Mouse (Mus musculus): Measurements from ENCODE around the gene Hmgcl. TPM values are rescaled to one million over a fixed set of nuclear protein-coding genes. Genes with fewer than 3 reads are reported as not detected.

Hmgcl gene
- polyA plus RNA-seq (2015; fragmentation: Nextera tagmentation; extraction: Ambion mirVana) = 89.8 and 93.5 TPM in 2 replicates

- H3K4me3 ChIP-seq = peak within 1 kb of the TSS; percentile 91
- under 1% methylated on average over 23 of the region's 23 CpGs for WGBS
- peaks cover 13% of the 10 kb centered on the region for H3K36me3 ChIP-seq
- H3K4me2 ChIP-seq (replicated peaks) = peak within 1 kb of the TSS; percentile 87
- H3K9me3 ChIP-seq = no peaks in the 10 kb centered on the region
- H3K9ac ChIP-seq = peak within 1 kb of the TSS; percentile 91
- peak; percentile 94 for ATAC-seq (ENCODE audit: low FRiP score, low read depth)
- no peaks in the 10 kb centered on the region for H3K27me3 ChIP-seq
- H3K27ac ChIP-seq = peak within 1 kb of the TSS; percentile 22; the same call in 1 of the 2 replicates
- peaks cover 18% of the 10 kb centered on the region; the same call in 1 of the 2 replicates for H3K4me1 ChIP-seq
Measured at GRCm38 (mm10) chr4:135946278-135946658, at the start of gene Hmgcl. TSS of gene Hmgcl (plus strand) at chr4:135946448.

- ATAC-seq (ENCODE audit: low FRiP score, low read depth) = no peak
Measured at GRCm38 (mm10) chr4:135898380-135899049, 47.7 kb upstream of the Hmgcl start.

GRCm38 (mm10) chr4:135899050-135899448, 47.2 kb upstream of the Hmgcl start:
- H3K4me3 ChIP-seq = no peak overlapping the region
- peaks cover 4% of the 10 kb centered on the region; the same call in 1 of the 2 replicates for H3K4me1 ChIP-seq
- H3K27me3 ChIP-seq = no peaks in the 10 kb centered on the region
- H3K27ac ChIP-seq = no peak overlapping the region
- H3K9me3 ChIP-seq = no peaks in the 10 kb centered on the region
- H3K9ac ChIP-seq = no peak overlapping the region
- no peaks in the 10 kb centered on the region for H3K36me3 ChIP-seq
- no peak for ATAC-seq (ENCODE audit: low FRiP score, low read depth)
- 80% methylated on average over 7 of the region's 7 CpGs for WGBS
- no peak overlapping the region for H3K4me2 ChIP-seq (replicated peaks)

More at GRCm38 (mm10) chr4:135898380-135899049, 47.7 kb upstream of the Hmgcl start:
- Histone ChIP-seq H3K4me3 (no peak overlapping the region), H3K4me1 (peaks cover 4% of the 10 kb centered on the region; the same call in 1 of the 2 replicates), H3K36me3 (no peaks in the 10 kb centered on the region), H3K27ac (no peak overlapping the region), H3K9me3 (no peaks in the 10 kb centered on the region), H3K9ac (no peak overlapping the region), H3K4me2 (replicated peaks) (no peak overlapping the region), H3K27me3 (no peaks in the 10 kb centered on the region)
- WGBS = 66% methylated on average over 9 of the region's 9 CpGs

- H3K9ac ChIP-seq = no peak overlapping the region
- ATAC-seq (ENCODE audit: low FRiP score, low read depth) = no peak
- peaks cover 4% of the 10 kb centered on the region; the same call in 1 of the 2 replicates for H3K4me1 ChIP-seq
- H3K9me3 ChIP-seq = no peaks in the 10 kb centered on the region
- H3K36me3 ChIP-seq = no peaks in the 10 kb centered on the region
- H3K27ac ChIP-seq = no peak overlapping the region
- WGBS = 69% methylated on average over 5 of the region's 5 CpGs
- no peak overlapping the region for H3K4me3 ChIP-seq
- no peak overlapping the region for H3K4me2 ChIP-seq (replicated peaks)
- H3K27me3 ChIP-seq = no peaks in the 10 kb centered on the region
Measured at GRCm38 (mm10) chr4:135900008-135900407, 46.2 kb upstream of the Hmgcl start.

- no peaks in the 10 kb centered on the region for H3K36me3 ChIP-seq
- no peak overlapping the region for H3K4me3 ChIP-seq
- H3K9me3 ChIP-seq = no peaks in the 10 kb centered on the region
- no peak overlapping the region for H3K27ac ChIP-seq
- H3K4me1 ChIP-seq = no peaks in the 10 kb centered on the region
- H3K27me3 ChIP-seq = no peaks in the 10 kb centered on the region
- WGBS = 83% methylated on average over 4 of the region's 4 CpGs
- H3K4me2 ChIP-seq (replicated peaks) = no peak overlapping the region
- no peak for ATAC-seq (ENCODE audit: low FRiP score, low read depth)
- no peak overlapping the region for H3K9ac ChIP-seq
Measured at GRCm38 (mm10) chr4:135902606-135903242, 43.5 kb upstream of the Hmgcl start.

- Histone ChIP-seq H3K9ac (no peak overlapping the region), H3K4me3 (no peak overlapping the region), H3K4me1 (no peaks in the 10 kb centered on the region), H3K36me3 (no peaks in the 10 kb centered on the region), H3K27me3 (no peaks in the 10 kb centered on the region), H3K4me2 (replicated peaks) (no peak overlapping the region), H3K27ac (no peak overlapping the region), H3K9me3 (no peaks in the 10 kb centered on the region)
- no peak for ATAC-seq (ENCODE audit: low FRiP score, low read depth)
- WGBS = 48% methylated on average over 1 of the region's 1 CpGs
Measured at GRCm38 (mm10) chr4:135904810-135905209, 41.4 kb upstream of the Hmgcl start.

GRCm38 (mm10) chr4:135906633-135907032, 39.6 kb upstream of the Hmgcl start:
- Histone ChIP-seq H3K9me3 (no peaks in the 10 kb centered on the region), H3K27me3 (no peaks in the 10 kb centered on the region), H3K9ac (no peak overlapping the region), H3K27ac (no peak overlapping the region), H3K36me3 (no peaks in the 10 kb centered on the region), H3K4me1 (no peaks in the 10 kb centered on the region), H3K4me3 (no peak overlapping the region), H3K4me2 (replicated peaks) (no peak overlapping the region)
- ATAC-seq (ENCODE audit: low FRiP score, low read depth) = no peak
- 83% methylated on average over 3 of the region's 3 CpGs for WGBS

- peaks cover 10% of the 10 kb centered on the region for H3K4me1 ChIP-seq
- ATAC-seq (ENCODE audit: low FRiP score, low read depth) = no peak
- H3K4me3 ChIP-seq = no peak overlapping the region
- 51% methylated on average over 13 of the region's 13 CpGs for WGBS
- no peak overlapping the region for H3K4me2 ChIP-seq (replicated peaks)
- H3K36me3 ChIP-seq = no peaks in the 10 kb centered on the region
- no peak overlapping the region for H3K9ac ChIP-seq
- H3K27me3 ChIP-seq = no peaks in the 10 kb centered on the region
- no peak overlapping the region for H3K27ac ChIP-seq
- H3K9me3 ChIP-seq = no peaks in the 10 kb centered on the region
Measured at GRCm38 (mm10) chr4:135909326-135910066, 36.8 kb upstream of the Hmgcl start.

- Histone ChIP-seq H3K9me3 (no peaks in the 10 kb centered on the region), H3K36me3 (no peaks in the 10 kb centered on the region), H3K27me3 (no peaks in the 10 kb centered on the region), H3K9ac (no peak overlapping the region), H3K4me1 (peaks cover 10% of the 10 kb centered on the region), H3K27ac (0 out of 2 replicates have a peak overlapping the region, but pooled peaks have one; percentile 44), H3K4me2 (replicated peaks) (no peak overlapping the region), H3K4me3 (no peak overlapping the region)
- 77% methylated on average over 7 of the region's 7 CpGs for WGBS
- no peak for ATAC-seq (ENCODE audit: low FRiP score, low read depth)
Measured at GRCm38 (mm10) chr4:135911531-135911930, 34.7 kb upstream of the Hmgcl start.

GRCm38 (mm10) chr4:135912164-135912563, 34.1 kb upstream of the Hmgcl start:
- no peak overlapping the region for H3K4me2 ChIP-seq (replicated peaks)
- WGBS = 50% methylated on average over 3 of the region's 3 CpGs
- H3K9ac ChIP-seq = no peak overlapping the region
- ATAC-seq (ENCODE audit: low FRiP score, low read depth) = no peak
- H3K4me3 ChIP-seq = no peak overlapping the region
- peak overlapping the region; percentile 44; the same call in 1 of the 2 replicates for H3K27ac ChIP-seq
- peaks cover 10% of the 10 kb centered on the region for H3K4me1 ChIP-seq
- H3K27me3 ChIP-seq = no peaks in the 10 kb centered on the region
- no peaks in the 10 kb centered on the region for H3K9me3 ChIP-seq
- no peaks in the 10 kb centered on the region for H3K36me3 ChIP-seq

- Histone ChIP-seq H3K27ac (peak overlapping the region; percentile 55; the same call in 1 of the 2 replicates), H3K4me1 (peaks cover 10% of the 10 kb centered on the region), H3K36me3 (no peaks in the 10 kb centered on the region), H3K27me3 (no peaks in the 10 kb centered on the region), H3K9me3 (no peaks in the 10 kb centered on the region), H3K4me2 (replicated peaks) (no peak overlapping the region), H3K9ac (peak overlapping the region; percentile 35; the same call in 1 of the 2 replicates), H3K4me3 (no peak overlapping the region)
- WGBS = 17% methylated on average over 3 of the region's 3 CpGs
- ATAC-seq (ENCODE audit: low FRiP score, low read depth) = no peak
Measured at GRCm38 (mm10) chr4:135912835-135913234, 33.4 kb upstream of the Hmgcl start.

GRCm38 (mm10) chr4:135913433-135913832, 32.8 kb upstream of the Hmgcl start:
- no peak overlapping the region for H3K4me3 ChIP-seq
- H3K9ac ChIP-seq = no peak overlapping the region
- ATAC-seq (ENCODE audit: low FRiP score, low read depth) = no peak
- H3K9me3 ChIP-seq = no peaks in the 10 kb centered on the region
- H3K27ac ChIP-seq = no peak overlapping the region
- no peak overlapping the region for H3K4me2 ChIP-seq (replicated peaks)
- 82% methylated on average over 4 of the region's 4 CpGs for WGBS
- no peaks in the 10 kb centered on the region for H3K27me3 ChIP-seq
- H3K36me3 ChIP-seq = no peaks in the 10 kb centered on the region
- H3K4me1 ChIP-seq = peaks cover 10% of the 10 kb centered on the region

Measured in limb, embryonic 13.5 days (tissue).